ENCODE assay signal across 9 mouse cellular contexts in the genomic region with DNA sequence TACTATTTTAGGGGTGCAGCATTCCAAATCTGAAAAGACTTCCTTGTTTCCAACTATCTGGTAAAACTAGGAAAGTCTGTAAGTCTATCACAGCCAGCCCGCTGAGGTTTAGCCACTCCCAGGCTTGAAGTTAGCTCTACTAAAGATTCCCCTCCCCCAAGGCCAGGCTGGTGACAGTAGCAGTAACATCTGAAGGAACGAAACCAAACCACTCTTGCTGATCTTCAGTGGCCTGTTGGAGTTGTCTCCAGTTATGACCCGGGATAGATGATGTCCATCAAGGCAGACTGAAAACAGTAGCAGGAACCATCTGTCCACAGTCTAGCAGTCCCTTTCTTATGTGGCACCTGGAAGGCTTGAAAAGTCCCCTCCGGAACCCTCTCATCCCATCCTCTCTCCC. TPM values are rescaled to one million over a fixed set of nuclear protein-coding genes. Genes with fewer than 3 reads are reported as not detected.
DNase-seq lines count a peak whose midpoint lies in the region; ATAC-seq and TF ChIP-seq lines count a peak whose summit lies in the region.
"Had no signal": no experiment of that assay in that cellular context is flagged by ENCODE, and none has a peak within 500 bp of the region (broad histone marks: within the 10 kb centered on the region; RNA-seq: fewer than 3 reads in every experiment).

No protein-coding gene starts in this region.

- 15% methylated on average over 4 of the region's 4 CpGs for WGBS in lung, embryonic 14.5 days
- WGBS in macrophage (ENCODE audit: missing documents), result 64% methylated on average over 4 of the region's 4 CpGs

- TF ChIP-seq CTCF in lung, embryonic 14.5 days (IDR thresholded peaks at IDR 0.05; ENCODE audit: low read depth), result no peak
- no peak for TF ChIP-seq CTCF in embryonic fibroblast, embryonic 13.5 days (IDR thresholded peaks at IDR 0.05; ENCODE audit: borderline replicate concordance, insufficient read depth, low read length)

- no peaks in the 10 kb centered on the region for H3K4me1 ChIP-seq in lung, embryonic 14.5 days (ENCODE audit: insufficient read depth)
- H3K4me1 ChIP-seq in embryonic fibroblast, embryonic 13.5 days (ENCODE audit: control insufficient read depth, insufficient read depth, low read length), result 0 out of 2 replicates have a peak, but pooled peaks cover 2% of the 10 kb centered on the region

- H3K79me2 ChIP-seq in macrophage (ENCODE audit: inconsistent target), result no peaks in the 10 kb centered on the region

- peak; percentile 32; the same call in 1 of the 2 replicates for ATAC-seq in lung, embryonic 14.5 days (ENCODE audit: insufficient read depth)

- no peaks in the 10 kb centered on the region for H3K9me3 ChIP-seq in lung, embryonic 14.5 days (ENCODE audit: low read depth, low read length)

- H3K36me3 ChIP-seq in lung, embryonic 14.5 days (ENCODE audit: insufficient read depth), result no peaks in the 10 kb centered on the region
- H3K36me3 ChIP-seq in macrophage (ENCODE audit: inconsistent target), result no peaks in the 10 kb centered on the region

- peak overlapping the region; percentile 55 for H3K4me2 ChIP-seq in lung, embryonic 14.5 days

- H3K27me3 ChIP-seq in lung, embryonic 14.5 days (ENCODE audit: insufficient read depth, low read length), result 0 out of 2 replicates have a peak, but pooled peaks cover 4% of the 10 kb centered on the region

- no peak overlapping the region for H3K9ac ChIP-seq in lung, embryonic 14.5 days

- no peak overlapping the region for H3K27ac ChIP-seq in lung, embryonic 14.5 days (ENCODE audit: low read depth)
- no peak overlapping the region for H3K27ac ChIP-seq in embryonic fibroblast, embryonic 13.5 days (ENCODE audit: insufficient read depth, low read length)
- no peak overlapping the region for H3K27ac ChIP-seq in macrophage

- TF ChIP-seq POLR2A in embryonic fibroblast, embryonic 13.5 days (IDR thresholded peaks at IDR 0.05; ENCODE audit: low read depth, low read length), result no peak

- H3K4me3 ChIP-seq in lung, embryonic 14.5 days (ENCODE audit: low read depth, low read length), result peak overlapping the region; percentile 3; the same call in 1 of the 2 replicates
- peak overlapping the region; percentile 60 for H3K4me3 ChIP-seq in embryonic fibroblast, embryonic 13.5 days (ENCODE audit: insufficient read depth, low read length)
- peak overlapping the region; percentile 0; the same call in 1 of the 2 replicates for H3K4me3 ChIP-seq in macrophage (ENCODE audit: inconsistent target)

- peak; percentile 38 for DNase-seq in lung, embryonic 14.5 days
- DNase-seq in lung, postnatal 25 days (ENCODE audit: low spot score), result no peak
- DNase-seq in MN1 (ENCODE audit: low spot score), result peak; percentile 58
- no peak for DNase-seq in gastrocnemius, adult 8-10 months (ENCODE audit: low spot score in 2 of 2)
- DNase-seq in right cerebral cortex, postnatal 25 days, result no peak
- DNase-seq: cerebellum, adult 8-10 months had no signal

RNA-seq across cellular contexts. Expression of gene BC107364, which starts 24.8 kb away (rescaled TPM):
- polyA plus RNA-seq in lung, embryonic 14.5 days (2014; fragmentation: Nextera tagmentation; extraction: Ambion mirVana), result not detected in 2 replicates
- not detected in 2 replicates for polyA plus RNA-seq in embryonic fibroblast, embryonic 13.5 days (2011; ENCODE audit: insufficient read length, low read depth, missing spikeins)
- total RNA-seq in macrophage (2018; cell fraction: chromatin; rRNA removed), result not detected
- total RNA-seq in macrophage (2018; cell fraction: cytosol; rRNA removed), result not detected
- not detected for total RNA-seq in macrophage (2018; cell fraction: nucleus; rRNA removed)
- polyA plus RNA-seq in macrophage (2018), result not detected in 3 replicates
- total RNA-seq in gastrocnemius, adult 8-10 months (2022), result not detected
- total RNA-seq: layer of hippocampus, postnatal 14 days had no signal

Comparison
In these comparisons a context has a peak if more than half of its experiments do, and no peak if none do; other contexts are left out.
1. DNase-seq: peak in lung, embryonic 14.5 days (single experiment) and MN1 (single experiment); none in lung, postnatal 25 days (single experiment), gastrocnemius, adult 8-10 months (0 of 2) and right cerebral cortex, postnatal 25 days (single experiment).
2. H3K4me3 ChIP-seq: peak in every context shown above with its lines; median percentile 60 in embryonic fibroblast, embryonic 13.5 days; 3 in lung, embryonic 14.5 days; 0 in macrophage.